Mouse (Mus musculus): Measurements from ENCODE around the gene Nanp.

The Nanp gene

DNA sequence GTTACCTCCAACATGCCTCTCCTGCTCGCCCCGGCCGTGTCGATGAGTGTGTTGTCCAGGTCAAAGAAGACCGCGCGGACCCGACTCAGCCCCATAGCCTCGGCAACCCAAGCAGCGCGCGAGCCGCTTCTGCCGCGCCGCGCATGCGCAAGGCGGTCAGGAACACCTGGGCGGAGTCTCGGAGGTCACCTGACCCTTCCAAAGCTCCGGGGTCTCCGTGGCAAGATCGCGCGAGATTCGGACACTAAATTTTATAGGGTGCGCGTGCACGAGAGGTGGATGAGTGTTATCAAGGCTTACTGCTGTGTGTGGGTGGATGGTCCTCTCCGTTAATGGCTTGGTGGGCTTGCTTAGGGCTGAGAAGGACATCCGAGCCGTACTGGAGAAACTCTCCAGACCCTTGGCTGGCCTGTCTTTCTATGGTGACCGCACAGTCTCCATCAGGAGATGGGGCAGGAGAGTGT lies at the start of gene Nanp, which contains the start of gene Ninl:
Nanp (minus strand) TSS at position 167 of the 464 bp plus-strand sequence.
Ninl (minus strand) TSS at position 151 of the 464 bp plus-strand sequence.
- TF ChIP-seq GATA4 (IDR thresholded peaks at IDR 0.05; ENCODE audit: insufficient replicate concordance, low read length), result no peak; the same call in 1 of the 2 replicates

DNA sequence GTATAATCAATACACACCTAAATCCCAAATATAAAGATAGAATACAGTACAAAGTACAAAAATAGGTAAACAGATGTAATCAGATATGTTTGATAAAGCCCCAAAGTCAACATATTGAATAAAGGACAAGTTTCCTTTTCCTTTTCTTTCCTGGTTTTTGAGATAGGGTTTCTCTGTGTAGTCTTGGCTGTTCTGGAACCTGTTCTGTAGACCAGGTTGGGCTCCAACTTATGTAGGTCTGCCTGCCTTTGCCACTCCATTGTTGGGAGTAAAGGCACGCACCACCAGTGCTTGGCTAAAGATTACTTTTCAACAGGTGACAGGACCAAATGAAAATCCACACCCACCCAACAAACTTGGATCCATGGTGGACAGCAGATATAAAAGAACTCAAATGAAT lies 17.4 kb upstream of the Nanp start:
- no peak for TF ChIP-seq GATA4 (IDR thresholded peaks at IDR 0.05; ENCODE audit: insufficient replicate concordance, low read length)

DNA sequence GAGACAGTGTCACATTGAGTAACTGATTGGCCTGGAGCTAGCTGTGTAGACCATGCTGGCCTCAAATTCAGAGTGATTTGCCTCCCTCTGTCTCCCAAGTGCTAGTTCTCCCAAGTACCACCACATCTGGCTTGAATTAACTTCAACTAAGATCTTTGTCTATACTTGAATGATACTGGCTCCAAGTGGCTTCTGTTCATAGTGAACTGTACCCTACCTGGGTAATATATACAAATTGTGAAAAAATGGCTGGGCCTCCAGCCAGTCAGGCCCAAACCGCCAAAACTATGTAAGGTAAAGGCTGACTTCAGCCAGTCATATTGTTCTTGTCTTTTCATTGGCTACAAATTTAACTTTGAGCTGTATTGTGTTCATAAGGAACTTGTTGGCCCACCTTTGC lies 1.2 kb upstream of the Nanp start:
- TF ChIP-seq GATA4 (IDR thresholded peaks at IDR 0.05; ENCODE audit: insufficient replicate concordance, low read length), result no peak

DNA sequence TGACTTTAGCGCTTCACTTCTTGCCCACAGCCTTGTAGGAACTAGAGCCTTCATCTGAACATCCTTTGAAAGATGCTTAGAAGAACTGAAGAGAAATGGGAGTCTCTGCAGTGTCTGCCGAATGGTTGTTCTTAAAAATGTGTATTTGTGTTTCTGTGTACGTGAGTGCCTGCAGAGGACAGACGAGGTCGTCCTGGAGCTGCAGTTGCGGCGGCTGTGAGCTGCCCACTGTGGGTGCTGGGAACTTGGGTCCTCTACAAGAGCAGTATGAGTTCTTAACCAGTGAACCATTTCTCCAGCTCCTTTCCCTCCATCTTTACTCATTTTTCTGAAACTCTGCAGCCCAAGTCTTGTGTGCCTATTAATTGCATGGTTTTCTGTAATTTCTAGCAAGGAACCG lies 528 bp upstream of the Nanp start:
- TF ChIP-seq GATA4 (IDR thresholded peaks at IDR 0.05; ENCODE audit: insufficient replicate concordance, low read length), result no peak

DNA sequence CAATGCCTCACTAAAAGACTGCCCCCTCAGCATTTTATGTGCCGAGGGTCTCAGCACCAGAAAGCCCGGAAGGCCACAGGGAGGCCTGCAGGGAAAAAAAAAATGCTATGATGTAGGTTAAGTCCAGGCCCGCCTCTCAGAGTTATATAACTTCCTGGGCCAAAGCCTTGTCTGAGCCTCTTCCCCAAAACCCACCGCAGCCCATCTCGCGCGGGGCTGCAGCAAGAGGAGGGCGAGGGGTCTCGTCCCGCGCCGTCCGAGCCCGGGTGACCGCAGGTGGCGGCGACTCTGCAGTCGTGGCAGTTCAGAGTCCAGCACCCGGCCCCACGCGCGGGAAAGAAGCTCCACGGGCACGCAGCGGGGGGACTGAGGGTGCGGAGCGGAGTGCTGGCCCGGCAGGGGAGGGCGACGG lies 381 bp downstream of the Nanp start:
- no peak for TF ChIP-seq GATA4 (IDR thresholded peaks at IDR 0.05; ENCODE audit: insufficient replicate concordance, low read length)

DNA sequence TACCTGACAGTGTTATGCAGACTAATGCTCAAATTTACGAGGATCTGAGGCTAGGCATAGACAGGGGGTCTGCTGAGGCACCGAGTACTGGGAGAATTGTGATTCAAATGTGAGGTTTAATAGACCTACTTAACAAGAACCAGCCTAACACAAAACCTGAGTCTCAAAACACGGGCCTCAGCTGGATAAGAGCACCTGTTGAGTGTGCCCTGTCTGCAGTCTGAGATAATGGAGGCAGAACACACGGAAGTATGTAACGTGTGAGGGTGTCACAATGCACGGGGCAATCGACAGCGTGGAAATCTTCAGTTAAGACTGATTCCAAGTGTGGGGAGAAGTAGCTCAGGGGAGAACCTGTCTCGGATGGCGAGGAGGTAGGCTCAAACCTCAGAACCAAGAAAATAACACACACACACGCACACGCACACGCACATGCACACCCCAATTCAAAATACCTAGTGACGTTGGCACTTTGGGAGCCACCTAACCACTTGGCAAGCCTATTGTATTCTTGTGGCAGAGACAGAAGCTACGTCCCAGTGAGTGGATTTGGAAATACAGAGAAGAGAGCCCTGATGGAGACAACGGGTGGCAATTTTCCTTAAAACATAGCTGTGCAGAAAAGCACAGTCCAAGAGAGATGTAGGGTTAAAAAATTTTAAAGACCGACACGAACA lies 1.2 kb downstream of the Nanp start:
- TF ChIP-seq GATA4 (IDR thresholded peaks at IDR 0.05; ENCODE audit: insufficient replicate concordance, low read length), result no peak

DNA sequence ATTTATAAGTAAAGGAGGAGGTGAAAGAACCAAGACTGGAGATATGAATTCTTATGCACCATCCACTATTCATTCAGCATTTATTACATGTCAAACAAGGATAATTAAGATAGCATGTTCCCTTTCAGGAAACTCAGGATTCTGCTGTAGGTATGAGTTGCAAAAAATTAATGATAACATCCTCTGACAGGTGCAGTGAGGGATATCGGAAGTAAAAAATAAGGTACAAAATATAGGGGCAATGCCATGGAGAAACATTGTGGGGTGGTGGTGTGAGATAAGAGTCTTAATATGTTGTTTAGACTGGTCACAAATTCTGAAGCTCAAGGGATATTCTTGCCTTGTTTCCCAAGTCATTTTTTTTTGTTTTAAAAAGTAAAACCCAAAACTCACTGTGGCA lies 1.9 kb downstream of the Nanp start:
- TF ChIP-seq GATA4 (IDR thresholded peaks at IDR 0.05; ENCODE audit: insufficient replicate concordance, low read length), result no peak

DNA sequence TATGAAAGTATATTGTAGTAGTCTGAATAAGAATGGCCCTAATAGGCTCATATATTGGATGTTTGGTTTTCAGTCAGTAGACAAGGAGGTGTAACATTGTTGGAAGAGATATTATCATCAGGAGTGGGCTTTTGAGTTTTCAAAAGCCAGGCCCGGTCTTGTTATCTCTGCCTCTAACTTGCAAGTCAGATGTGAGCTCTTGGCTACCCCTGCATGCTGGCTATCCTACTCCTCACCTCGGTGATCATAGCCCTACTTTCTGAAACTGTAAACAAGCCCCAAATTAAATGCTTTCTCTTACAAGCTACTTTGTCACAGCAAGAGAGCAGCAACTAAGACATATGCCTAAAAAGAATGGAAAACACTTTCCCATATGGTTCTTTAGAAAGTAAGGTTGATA lies 2.5 kb downstream of the Nanp start:
- TF ChIP-seq GATA4 (IDR thresholded peaks at IDR 0.05; ENCODE audit: insufficient replicate concordance, low read length), result no peak

DNA sequence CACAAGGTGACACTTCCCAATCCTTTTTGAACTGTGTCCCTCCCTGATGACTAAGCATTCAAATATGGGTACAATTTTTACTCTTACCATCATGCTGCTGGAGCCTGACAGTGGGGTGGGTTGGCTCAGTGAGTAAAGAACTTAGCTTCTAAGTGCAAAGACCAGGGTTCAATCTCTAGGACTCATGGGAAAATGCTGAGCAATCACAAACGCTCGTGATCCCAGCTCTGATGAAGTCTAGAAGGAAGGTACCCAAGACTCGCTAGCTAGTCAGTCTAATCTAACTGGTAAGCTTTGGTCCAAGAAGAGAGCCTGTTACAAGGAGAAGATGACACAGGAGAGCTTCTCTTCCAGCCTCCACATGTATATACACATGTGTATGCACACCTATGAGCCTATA lies 4.8 kb downstream of the Nanp start:
- TF ChIP-seq GATA4 (IDR thresholded peaks at IDR 0.05; ENCODE audit: insufficient replicate concordance, low read length), result no peak

DNA sequence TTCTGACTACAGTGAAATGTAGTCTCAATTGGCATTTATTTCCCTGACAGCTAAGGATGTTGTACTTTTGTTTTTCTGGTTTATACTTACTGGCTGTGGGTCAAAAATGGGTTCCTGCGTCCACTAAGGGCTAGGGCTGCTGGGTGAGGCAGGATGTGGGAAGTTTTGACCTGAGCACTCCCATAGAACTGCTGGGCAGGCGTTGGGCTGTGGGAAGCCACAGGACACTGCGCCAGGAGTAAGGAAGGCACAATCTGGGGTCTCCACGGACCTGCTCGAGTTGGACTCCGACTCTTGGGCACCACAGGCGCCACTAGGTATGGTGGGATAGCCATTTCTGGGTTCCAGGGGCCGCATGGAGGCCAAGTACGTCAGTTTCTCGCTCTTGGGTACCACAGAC lies 18.0 kb downstream of the Nanp start:
- TF ChIP-seq GATA4 (IDR thresholded peaks at IDR 0.05; ENCODE audit: insufficient replicate concordance, low read length), result no peak

DNA sequence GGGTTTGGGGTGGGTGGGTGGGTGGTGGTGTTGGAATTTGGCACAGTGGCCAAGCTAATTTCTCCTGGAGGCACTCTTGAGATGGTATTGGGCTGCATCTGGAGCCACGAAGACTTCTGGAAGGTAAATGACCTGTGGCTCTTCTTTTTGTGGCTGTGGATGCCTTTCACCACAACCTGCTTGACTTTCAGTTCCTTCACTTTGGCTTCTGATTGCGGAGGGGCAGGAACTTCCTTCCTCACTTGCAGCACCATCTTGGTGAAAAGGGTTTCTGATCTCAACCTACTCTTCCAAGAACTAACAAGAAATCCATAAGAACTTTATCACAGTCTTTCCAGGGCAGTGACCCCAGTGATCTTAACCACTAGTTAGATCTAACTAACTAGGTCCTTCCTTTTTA lies 23.9 kb downstream of the Nanp start:
- TF ChIP-seq GATA4 (IDR thresholded peaks at IDR 0.05; ENCODE audit: insufficient replicate concordance, low read length), result no peak

DNA sequence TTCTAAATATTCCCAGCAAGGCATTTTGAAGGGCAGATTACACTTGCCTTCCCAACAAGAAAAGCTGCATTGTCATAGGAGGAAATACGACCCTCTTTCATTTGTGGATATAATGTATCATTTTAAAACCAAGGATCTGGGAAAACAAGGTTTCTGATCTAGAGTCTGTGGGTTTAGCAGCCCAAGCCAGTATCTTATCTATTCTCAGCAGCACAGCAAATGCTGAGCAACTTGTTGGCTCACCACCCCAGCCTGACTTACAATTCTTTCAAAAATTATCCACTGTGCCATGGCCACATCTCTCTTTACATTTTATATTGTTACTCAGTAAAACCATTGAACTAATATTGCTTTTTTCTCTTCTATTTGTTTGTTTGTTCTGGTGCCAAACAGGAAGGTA lies 27.9 kb downstream of the Nanp start:
- no peak for TF ChIP-seq GATA4 (IDR thresholded peaks at IDR 0.05; ENCODE audit: insufficient replicate concordance, low read length)

DNA sequence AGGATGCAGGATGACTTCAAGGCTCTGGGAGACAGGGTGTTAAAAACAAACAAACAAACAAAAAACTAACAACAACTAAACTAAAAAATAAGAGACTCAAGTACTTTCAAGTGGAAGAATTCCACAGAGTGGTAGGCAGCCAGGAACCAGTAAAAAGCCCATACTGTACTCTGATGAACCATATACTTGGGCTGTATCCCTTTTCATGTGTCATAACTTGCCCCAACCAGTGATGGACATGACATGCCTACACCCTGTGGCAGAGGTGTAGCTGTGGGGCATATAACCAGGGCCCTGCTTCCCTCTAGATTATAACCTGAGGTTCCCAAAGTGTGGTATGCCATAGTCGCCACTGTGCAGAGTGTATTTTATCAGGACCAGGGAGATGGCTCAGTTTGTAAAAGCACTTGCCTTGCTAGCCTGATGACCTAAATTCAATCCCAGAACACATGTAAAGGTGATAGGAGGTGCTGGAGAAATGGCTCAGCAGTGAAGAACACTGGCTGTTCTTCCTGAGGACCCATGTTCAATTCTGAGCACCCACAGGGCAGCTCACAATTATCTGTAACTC lies 29.6 kb downstream of the Nanp start:
- no peak for TF ChIP-seq GATA4 (IDR thresholded peaks at IDR 0.05; ENCODE audit: insufficient replicate concordance, low read length)

DNA sequence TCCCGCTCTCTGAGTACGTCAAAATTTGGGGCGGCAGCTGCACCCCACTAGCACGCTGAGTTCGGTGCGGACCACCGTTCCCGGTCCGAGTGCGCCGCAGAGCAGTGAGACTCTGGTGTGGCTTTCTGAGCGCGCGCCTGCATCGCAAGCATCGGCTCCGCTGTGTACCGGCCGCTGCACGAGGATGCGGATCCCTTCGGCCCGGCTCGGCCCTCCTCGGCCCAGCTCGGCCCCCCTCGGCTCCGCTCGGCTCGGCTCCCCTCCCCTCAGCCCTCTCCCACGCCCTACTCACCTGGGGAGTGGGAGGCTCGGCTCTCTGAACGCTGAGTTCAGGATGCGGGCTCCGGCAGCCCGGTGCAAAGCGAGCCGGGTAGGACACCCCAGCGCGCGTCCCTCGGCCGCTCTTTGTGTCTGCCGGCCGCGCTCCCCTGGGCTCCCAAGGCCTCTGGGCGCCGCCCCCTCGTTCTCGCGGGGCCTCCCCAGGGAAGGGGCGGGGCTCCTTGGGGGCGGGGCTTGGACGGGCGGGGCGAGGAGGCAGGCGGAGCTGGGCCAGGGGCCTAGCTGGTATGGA lies 30.2 kb downstream of the Nanp start:
- TF ChIP-seq GATA4 (IDR thresholded peaks at IDR 0.05; ENCODE audit: insufficient replicate concordance, low read length), result no peak

DNA sequence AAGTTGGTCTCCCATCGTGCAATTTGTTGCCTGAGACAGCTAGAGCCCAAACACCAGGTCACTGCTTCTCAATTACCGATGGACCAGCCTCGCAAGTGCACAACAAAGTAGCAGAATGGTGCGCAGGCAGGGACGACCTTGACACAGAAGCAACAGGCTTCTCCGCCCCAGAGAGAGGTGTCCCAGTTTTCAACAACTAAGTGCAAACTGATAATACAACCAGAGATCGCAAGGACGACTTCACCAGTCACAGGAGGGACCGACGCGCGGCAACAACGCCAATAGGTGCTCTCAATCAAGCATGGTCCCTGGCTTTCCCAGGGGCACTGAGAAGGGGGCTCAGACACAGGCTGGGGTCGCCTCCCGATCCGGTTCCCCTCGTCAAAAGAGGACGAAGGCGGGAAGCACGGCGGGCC lies 30.7 kb downstream of the Nanp start:
- no peak for TF ChIP-seq GATA4 (IDR thresholded peaks at IDR 0.05; ENCODE audit: insufficient replicate concordance, low read length)

DNA sequence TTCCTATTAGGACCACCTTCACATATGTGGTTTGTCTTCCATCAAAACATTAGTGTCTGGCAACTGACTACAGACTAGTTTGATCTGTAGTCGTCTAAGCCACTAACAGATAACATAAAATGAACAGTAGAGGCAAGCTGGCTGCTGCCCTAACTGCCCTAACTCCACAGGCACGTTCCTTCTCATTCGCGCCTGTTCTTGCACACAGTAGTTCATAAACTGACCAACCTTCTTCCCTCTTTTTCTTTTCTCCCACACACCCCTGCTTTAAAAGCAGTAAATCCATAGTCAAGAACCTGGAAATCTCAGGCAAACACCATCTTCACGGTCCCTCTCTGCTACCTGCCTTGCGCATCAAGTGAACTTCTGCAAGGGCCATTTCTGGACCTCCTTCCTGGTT lies 31.2 kb downstream of the Nanp start:
- no peak for TF ChIP-seq GATA4 (IDR thresholded peaks at IDR 0.05; ENCODE audit: insufficient replicate concordance, low read length)

Measured in liver, adult (tissue).